Mouse (Mus musculus) megakaryocyte, embryonic 14.5 days (primary cell): ENCODE data around the gene Crcp.

ENCODE experiments used
- FLI1 ChIP-seq: IDR thresholded peaks from 2 replicates; pipeline ENCODE4 v1.6.1; 2012; ENCODE audit warnings: low read length, inconsistent platforms, mixed read lengths
- GATA1 ChIP-seq: IDR thresholded peaks from 3 replicates; pipeline ENCODE4 v1.6.1; 2012; ENCODE audit warnings: mixed read lengths, low read length, inconsistent platforms, borderline replicate concordance

GRCm38 (mm10) chr5:130081181-130081881 lies 52.2 kb downstream of the Crcp start:
- TF ChIP-seq GATA1: no peak
- no peak for TF ChIP-seq FLI1
